ENCODE assay signal across 8 mouse cellular contexts in the genomic region with DNA sequence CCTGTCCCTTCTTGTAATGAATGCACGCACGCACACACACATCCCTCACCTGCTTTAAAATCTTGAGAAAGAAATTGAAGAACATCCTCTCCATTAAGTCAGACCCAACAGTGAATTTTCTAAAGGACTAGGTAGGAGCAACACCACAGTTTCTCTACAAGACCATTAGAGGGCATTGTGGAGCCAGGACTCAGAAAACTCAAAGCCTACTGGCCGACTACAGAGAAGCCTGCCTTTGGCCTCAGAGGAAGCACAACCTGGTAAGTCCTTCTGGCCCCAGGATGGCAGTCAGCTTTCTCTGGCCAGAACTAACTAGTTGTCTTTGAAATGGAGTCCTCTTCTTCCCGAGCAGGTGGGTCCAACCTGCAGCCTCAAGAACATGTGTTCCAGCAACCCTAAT. TPM values are rescaled to one million over a fixed set of nuclear protein-coding genes. Genes with fewer than 3 reads are reported as not detected.
DNase-seq lines count a peak whose midpoint lies in the region; TF ChIP-seq lines count a peak whose summit lies in the region.
"Had no signal": no experiment of that assay in that cellular context is flagged by ENCODE, and none has a peak within 500 bp of the region (broad histone marks: within the 10 kb centered on the region; RNA-seq: fewer than 3 reads in every experiment).

No protein-coding gene starts in this region.

- H3K9me3 ChIP-seq in ES-E14 (ENCODE audit: control insufficient read depth, insufficient read depth, low read depth, low read length): peaks cover 1% of the 10 kb centered on the region; the same call in 1 of the 2 replicates

- peak; percentile 70 for TF ChIP-seq CTCF in layer of hippocampus, adult 2 months (conservative IDR thresholded peaks at IDR 0.05)

- H3K4me1 ChIP-seq in ES-E14 (ENCODE audit: control insufficient read depth in 2 of 2, insufficient read depth in 2 of 2, low read length in 2 of 2, poor library complexity in 1 of 2): no peaks in the 10 kb centered on the region
- H3K4me1 ChIP-seq: neural tube, embryonic 13.5 days had no signal

- H3K27ac ChIP-seq in layer of hippocampus, adult 2 months: no peak overlapping the region
- no peak overlapping the region for H3K27ac ChIP-seq in ES-E14 (ENCODE audit: insufficient read depth, low read depth, low read length, poor library complexity, severe bottlenecking)
- H3K27ac ChIP-seq: neural tube, embryonic 13.5 days had no signal

- no peak for DNase-seq in layer of hippocampus, adult 2 months (ENCODE audit: low spot score in 2 of 2)
- DNase-seq in layer of hippocampus, postnatal 14 days (ENCODE audit: low spot score in 2 of 2): no peak
- peak; percentile 12 for DNase-seq in ES-E14 (ENCODE audit: low read depth, low spot score)
- DNase-seq in adrenal gland, postnatal 10 days: peak; percentile 32
- DNase-seq in lung, postnatal 36 days: peak; percentile 10
- DNase-seq in left cerebral cortex, postnatal 10 days (ENCODE audit: extremely low spot score in 1 of 2, low spot score in 2 of 2): no peak
- DNase-seq in layer of hippocampus, adult 9-11 months: no peak

- no peak overlapping the region for H3K4me3 ChIP-seq in layer of hippocampus, adult 2 months
- no peak overlapping the region for H3K4me3 ChIP-seq in ES-E14 (ENCODE audit: insufficient read depth in 1 of 2, low read depth in 1 of 2, low read length in 2 of 2, poor library complexity in 1 of 2, severe bottlenecking in 1 of 2)
- H3K4me3 ChIP-seq: neural tube, embryonic 13.5 days had no signal

- H3K36me3 ChIP-seq in ES-E14 (ENCODE audit: control insufficient read depth, insufficient read depth, low read length, poor library complexity, severe bottlenecking): no peaks in the 10 kb centered on the region
- H3K36me3 ChIP-seq: neural tube, embryonic 13.5 days had no signal

- no peak overlapping the region for H3K9ac ChIP-seq in ES-E14 (ENCODE audit: insufficient read depth, low read depth, low read length, poor library complexity, severe bottlenecking)
- H3K9ac ChIP-seq: neural tube, embryonic 13.5 days had no signal

- in situ Hi-C loops in ES-E14 (cut with MboI; ENCODE audit: low sequenced_read_pairs in 2 of 2, unreplicated experiment in 2 of 2): no loop called here

- intact Hi-C loops in left cerebral cortex, postnatal 10 days (cut with DNase I): loop anchor here (2.0 kb wide), 1 partner anchor 42 kb away; no protein-coding TSS in a partner anchor

TF ChIP-seq in ES-E14, 5 proteins besides CTCF, POLR2A, EP300 and RAD21:
- no peak for TF ChIP-seq HCFC1 (IDR thresholded peaks at IDR 0.05; ENCODE audit: borderline replicate concordance, insufficient read depth, low read length)
- no peak for TF ChIP-seq CHD2 (IDR thresholded peaks at IDR 0.05; ENCODE audit: low read depth, low read length)
- no peak for TF ChIP-seq MAFK (IDR thresholded peaks at IDR 0.05; ENCODE audit: insufficient read depth, low read depth, low read length)
- TF ChIP-seq ZNF384 (IDR thresholded peaks at IDR 0.05; ENCODE audit: low read depth, low read length): no peak
- no peak for TF ChIP-seq ZC3H11A (IDR thresholded peaks at IDR 0.05; ENCODE audit: borderline replicate concordance, low read depth, low read length)

RNA-seq across cellular contexts. Expression of a gene that starts 38.1 kb away (rescaled TPM):
- not detected for total RNA-seq in layer of hippocampus, adult 2 months (2021)
- not detected for total RNA-seq in layer of hippocampus, postnatal 14 days (2021)
- 0.36 TPM in 1 of 2 replicates, not detected in the other for total RNA-seq in ES-E14 (2012; rRNA removed)
- total RNA-seq in adrenal gland, postnatal 10 days (2021): not detected
- total RNA-seq in left cerebral cortex, postnatal 10 days (2021): not detected

Comparison
In these comparisons a context has a peak if more than half of its experiments do, and no peak if none do; other contexts are left out.
1. DNase-seq: peak in ES-E14 (single experiment), adrenal gland, postnatal 10 days (single experiment) and lung, postnatal 36 days (single experiment); none in layer of hippocampus, adult 2 months (0 of 2), layer of hippocampus, postnatal 14 days (0 of 2), left cerebral cortex, postnatal 10 days (0 of 2) and layer of hippocampus, adult 9-11 months (single experiment).